Mouse (Mus musculus) spleen, adult 12 weeks (tissue): ENCODE results near the gene Cdkal1.

ENCODE experiments used
- DNase-seq: peaks from one replicate; pipeline ENCODE4 v3.0.0; 2022; ENCODE audit warnings: low spot score

Cdkal1 gene

DNA sequence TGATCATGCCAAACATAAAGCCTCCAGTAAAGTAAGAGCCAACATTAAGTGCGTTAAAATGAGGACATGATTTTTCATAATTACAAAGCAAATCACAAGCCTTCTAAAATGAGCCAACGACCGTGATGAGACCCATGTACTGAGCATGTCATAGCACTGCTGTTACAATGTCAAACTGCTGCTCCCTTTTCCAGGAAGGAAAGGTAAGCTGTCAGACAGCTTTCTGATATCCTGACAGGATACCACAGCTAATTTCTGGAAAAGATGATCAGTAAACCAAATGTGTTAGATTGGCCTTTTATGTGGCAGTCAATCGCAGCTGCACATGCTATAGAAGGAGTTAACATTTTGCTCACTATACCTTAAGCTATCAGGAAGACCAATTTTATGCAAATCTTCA lies 44.7 kb downstream of the Cdkal1 start:
- no peak for DNase-seq

DNA sequence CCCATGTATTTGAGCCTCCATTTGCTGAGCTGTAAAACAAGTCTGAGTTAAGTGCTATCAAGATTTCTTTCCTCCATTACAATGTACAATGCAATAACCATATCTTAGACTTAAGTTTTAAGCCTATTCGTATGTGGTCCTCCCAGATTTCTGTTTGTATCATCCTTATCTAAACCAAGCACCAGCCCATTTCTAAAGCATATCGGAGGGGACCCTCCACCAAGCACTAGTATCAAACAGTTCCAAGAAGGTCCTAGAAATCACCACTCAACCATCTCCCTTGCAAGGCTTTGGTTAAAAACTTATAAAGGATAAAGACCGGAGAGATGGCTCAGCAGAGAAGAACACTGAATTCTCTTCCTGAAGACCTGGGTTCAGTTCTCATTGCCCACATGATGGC lies 47.1 kb downstream of the Cdkal1 start:
- DNase-seq = no peak

DNA sequence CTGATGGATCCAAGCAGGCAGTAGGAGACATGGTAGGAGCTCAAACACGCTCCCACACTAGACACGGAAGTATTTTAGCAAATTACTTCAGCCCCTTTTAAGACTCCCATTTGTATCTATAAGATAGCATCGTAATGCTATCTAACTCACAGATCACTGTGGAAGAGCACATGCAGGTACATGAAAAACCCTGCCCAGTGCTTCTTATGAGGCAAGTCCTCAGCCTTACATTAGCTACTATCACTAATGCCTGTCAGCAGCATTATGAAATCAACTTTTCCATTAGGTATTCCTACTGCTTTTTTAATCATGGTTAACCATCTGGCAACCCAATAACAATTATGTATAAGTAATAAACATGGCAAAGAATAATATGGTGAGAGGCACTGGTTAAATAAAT lies 47.5 kb downstream of the Cdkal1 start:
- DNase-seq = no peak

- DNase-seq = no peak
Measured at GRCm38 (mm10) chr13:29806871-29807270, 48.6 kb downstream of the Cdkal1 start.

GRCm38 (mm10) chr13:29805296-29805695 lies 50.2 kb downstream of the Cdkal1 start:
- no peak for DNase-seq

DNA sequence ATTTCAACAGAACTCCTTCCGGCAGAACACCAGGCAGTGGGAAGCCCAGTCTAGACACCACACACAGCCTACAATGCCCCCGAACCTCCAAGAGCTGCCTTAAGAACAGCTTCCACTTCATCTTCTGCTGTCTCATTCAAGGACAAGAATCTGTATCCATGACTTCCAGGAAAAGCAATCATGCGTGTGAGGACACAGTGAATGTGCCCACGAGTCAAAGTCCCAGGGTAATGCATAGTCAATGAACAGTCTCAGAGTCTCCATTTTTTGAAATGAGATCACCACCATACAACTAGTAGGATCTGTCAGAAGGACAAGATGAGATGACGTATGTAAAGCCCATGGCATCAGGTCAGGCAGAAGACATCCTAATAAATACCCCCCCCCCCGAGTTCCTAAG lies 51.4 kb downstream of the Cdkal1 start:
- no peak for DNase-seq

DNA sequence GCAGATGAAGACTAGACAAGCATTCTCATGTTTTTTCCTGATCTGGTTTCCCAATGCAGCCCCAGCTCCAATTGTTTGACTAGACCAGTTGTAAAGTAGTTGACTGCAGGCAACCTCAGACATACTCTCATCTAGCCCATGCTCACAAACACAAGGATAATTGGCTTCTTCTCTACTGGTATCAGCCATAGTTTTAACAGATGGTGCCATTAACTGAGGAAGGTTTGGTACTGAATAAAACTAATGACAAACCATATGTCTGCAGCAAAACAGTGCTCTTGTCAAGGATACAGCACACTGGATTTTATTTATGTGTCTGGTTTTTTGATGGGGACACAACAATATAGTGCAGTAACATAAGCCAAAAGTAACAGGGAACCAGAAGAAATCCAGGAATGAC lies 52.8 kb downstream of the Cdkal1 start:
- DNase-seq = no peak

- DNase-seq = no peak
Measured at GRCm38 (mm10) chr13:29800078-29800477, 55.4 kb downstream of the Cdkal1 start.

DNA sequence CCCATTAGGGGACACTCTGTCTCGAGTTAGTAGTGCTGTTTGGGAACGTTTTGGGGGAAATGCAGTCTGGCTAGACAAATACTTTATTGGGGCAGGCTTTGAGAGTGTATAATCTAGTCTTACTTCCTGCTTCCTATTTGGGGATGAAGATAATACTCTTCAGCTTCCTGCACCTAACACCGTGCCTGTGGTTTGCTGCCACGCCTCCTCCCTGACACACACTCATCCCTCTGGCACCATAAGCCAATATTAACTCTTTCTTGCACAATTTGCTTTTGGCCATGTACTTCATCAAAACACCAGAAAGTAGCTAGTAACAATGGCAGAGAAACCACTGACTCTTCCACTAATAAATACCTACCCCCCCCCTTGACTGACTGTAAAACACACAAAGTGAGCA lies 63.4 kb downstream of the Cdkal1 start:
- DNase-seq = no peak

DNA sequence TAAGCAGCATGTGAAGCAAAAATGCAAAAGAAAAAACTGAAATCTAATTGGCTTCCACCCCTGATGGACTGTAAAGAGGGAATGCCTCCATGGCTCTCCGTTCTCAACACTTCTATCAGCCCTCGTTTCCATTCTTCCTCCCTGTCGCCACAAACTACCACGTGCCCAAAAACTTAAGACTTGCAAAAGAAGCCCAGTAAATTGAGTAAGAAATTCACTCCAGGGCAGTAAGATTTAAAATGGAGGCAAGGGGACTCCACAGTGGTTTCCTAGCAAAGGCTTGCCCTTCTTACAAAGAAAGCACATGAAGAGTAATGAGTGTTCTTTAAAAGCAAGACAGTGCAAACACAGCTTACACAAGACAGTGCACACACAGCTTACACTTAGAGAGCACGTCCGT lies 64.0 kb downstream of the Cdkal1 start:
- no peak for DNase-seq

GRCm38 (mm10) chr13:29786984-29787383 lies 68.5 kb downstream of the Cdkal1 start:
- DNase-seq = no peak

GRCm38 (mm10) chr13:29784894-29785293 lies 70.6 kb downstream of the Cdkal1 start:
- no peak for DNase-seq

DNA sequence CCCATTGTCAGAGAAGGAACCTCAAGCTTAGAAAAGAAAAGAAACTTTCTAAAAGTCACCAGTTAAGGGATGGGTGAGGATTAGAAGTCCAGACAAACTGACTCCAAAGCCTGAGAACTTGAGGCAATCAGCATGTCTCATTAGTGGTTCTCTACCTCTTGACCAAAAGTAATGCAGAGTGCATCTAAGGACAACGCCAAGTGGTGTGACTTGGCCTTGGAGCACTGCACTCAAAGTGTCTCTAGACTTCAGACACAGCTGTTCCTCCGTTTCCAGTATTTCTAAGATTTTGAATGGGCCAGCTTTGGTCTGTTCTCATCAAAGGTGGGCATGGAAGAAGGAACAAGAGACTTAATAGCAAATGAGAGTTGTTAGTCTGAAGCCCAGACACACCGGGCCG lies 74.1 kb downstream of the Cdkal1 start:
- no peak for DNase-seq

GRCm38 (mm10) chr13:29780713-29781112 lies 74.8 kb downstream of the Cdkal1 start:
- no peak for DNase-seq

DNA sequence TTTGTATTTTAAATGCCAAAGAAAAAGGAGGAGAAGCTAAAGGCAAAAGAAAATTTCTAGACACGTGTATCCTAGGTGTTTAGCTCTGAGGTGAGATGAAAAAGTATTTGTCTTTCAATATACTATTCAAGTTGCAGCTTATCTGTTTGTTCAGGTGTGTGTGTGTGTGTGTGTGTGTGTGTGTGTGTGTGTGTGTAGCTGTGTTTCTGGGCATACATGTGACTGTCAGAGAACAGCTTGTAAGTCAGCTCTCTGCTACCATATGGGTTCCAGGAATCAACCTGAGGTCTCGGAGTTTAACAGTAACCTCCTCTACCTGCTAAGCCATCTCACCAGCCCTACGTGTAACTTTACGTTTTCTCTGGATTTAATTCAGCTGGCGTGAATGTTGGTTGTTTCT lies 76.0 kb downstream of the Cdkal1 start:
- DNase-seq = no peak

- DNase-seq = no peak
Measured at GRCm38 (mm10) chr13:29779116-29779515, 76.4 kb downstream of the Cdkal1 start.

DNA sequence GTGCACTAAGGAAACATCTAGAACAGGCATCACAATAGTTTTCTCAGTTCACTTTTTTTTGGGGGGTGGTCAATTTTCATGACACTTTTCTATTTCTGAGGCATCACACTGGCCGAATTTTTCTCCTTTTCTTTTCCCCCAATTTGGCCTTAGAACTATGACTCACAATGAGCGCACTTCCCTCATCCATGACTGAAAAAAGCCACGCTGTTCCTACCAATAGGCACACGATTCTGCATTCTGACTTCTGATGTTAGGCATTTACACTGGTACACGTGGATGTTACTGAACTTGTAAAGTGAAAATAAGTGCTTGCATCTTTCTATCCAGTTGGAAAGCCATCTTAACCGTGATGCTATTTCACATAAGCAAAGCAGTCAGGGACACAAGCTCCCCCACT lies 77.3 kb downstream of the Cdkal1 start:
- DNase-seq = no peak

DNA sequence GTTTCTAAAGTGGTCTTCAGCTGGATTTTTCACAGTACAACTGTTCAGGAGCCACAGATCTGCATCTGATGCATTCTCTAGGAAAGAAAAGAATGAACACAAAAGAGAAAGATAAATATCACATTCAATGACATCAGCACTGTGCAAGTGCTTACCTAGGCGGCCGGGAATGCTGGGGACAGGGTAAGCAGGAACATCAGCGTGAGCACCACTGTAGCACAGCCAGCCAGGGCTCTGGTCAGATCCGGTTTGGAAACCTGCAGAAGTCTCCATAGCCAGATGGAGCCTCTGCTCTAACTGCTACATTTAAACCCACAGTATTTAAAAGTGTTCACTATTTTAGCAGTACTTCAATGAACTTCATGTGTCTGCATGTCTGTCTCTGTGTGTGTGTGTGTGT lies 78.2 kb downstream of the Cdkal1 start:
- DNase-seq = no peak

GRCm38 (mm10) chr13:29775603-29776230 lies 79.8 kb downstream of the Cdkal1 start:
- DNase-seq = no peak

DNA sequence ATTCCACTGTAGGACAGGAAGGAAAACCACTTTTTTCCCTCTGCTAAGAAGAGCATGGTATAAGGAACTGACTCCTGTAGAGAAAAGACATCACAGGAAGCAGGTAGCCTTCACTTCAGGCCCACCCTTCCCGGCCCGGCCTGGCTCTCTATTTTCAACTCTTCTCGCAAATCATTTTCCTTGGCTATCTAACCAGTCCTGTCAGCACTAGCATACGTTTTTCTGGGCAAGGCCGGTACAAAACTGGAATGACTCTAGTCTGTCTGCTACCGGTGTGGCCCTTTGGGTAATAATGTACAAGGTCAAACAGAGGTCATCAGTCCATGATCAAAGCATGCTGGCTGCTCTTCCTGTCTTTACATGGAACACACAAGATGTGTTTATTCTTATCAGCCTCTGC lies 81.9 kb downstream of the Cdkal1 start:
- no peak for DNase-seq

GRCm38 (mm10) chr13:29772970-29773369 lies 82.5 kb downstream of the Cdkal1 start:
- DNase-seq = no peak

DNA sequence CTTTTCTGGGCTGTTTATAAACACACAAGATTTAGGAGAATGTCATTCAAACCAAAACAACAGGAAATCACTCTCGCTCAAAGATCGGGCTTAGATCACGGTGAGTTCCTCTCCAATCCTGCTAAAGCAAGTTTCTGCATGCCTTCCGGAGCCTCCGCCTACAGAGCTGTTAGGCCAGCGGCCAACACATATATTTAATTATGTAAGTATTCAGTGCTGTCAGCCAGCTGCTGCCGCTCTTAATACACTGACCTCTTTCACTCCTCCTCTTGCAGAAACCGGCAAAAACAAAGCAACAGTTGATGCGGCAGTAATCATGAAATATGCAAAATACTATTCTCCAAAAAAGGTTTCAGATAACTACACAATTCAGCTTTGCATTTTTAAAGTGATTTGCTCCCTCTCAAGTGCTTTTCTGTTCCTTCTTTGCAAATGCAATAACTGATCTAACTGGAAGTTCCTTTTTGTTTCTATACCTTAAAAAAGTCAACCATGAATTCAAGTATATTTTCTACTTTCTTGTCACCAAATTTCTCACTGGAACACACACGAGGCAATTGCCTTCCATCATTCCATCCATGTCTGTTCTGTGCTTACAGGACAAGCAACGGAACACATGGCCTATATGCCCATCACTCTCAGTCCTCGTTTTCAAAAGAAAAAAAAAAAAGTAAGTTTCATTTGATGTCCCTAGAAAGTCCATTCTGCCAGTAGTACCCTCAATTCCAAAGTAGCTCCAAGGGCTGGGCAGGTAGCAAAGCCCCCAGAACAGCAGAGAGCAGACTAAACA lies 85.6 kb downstream of the Cdkal1 start:
- no peak for DNase-seq

GRCm38 (mm10) chr13:29768104-29768503 lies 87.4 kb downstream of the Cdkal1 start:
- no peak for DNase-seq

GRCm38 (mm10) chr13:29767587-29767986 lies 87.9 kb downstream of the Cdkal1 start:
- no peak for DNase-seq
